Mouse (Mus musculus) forebrain, embryonic 13.5 days (tissue): Measurements from ENCODE around the gene Mtm1. TPM values are rescaled to one million over a fixed set of nuclear protein-coding genes. Genes with fewer than 3 reads are reported as not detected.
A peak's percentile ranks its signal among the peaks of the same experiment; 100 is the strongest.

Source experiments
- ATAC-seq: fragments of 200-750 bp; cut with Nextera tagmentation; 2 replicates; pipeline ENCODE4 v1.8.0; 2017
- H3K27ac ChIP-seq: fragments of 300-500 bp; sonication (generic); 2 replicates; pipeline ENCODE4 v1.5.1; 2015; ENCODE audit warnings: inconsistent platforms, mild to moderate bottlenecking, moderate library complexity
- H3K27me3 ChIP-seq: fragments of 300-500 bp; sonication (generic); 2 replicates; pipeline ENCODE4 v1.6.1; 2015; ENCODE audit warnings: mild to moderate bottlenecking, inconsistent platforms
- H3K36me3 ChIP-seq: fragments of 300-500 bp; sonication (generic); 2 replicates; pipeline ENCODE4 v1.6.1; 2015; ENCODE audit warnings: mild to moderate bottlenecking, inconsistent platforms; ENCODE audit not compliant: poor library complexity, severe bottlenecking
- H3K4me1 ChIP-seq: fragments of 300-500 bp; sonication (generic); 2 replicates; pipeline ENCODE4 v1.6.1; 2015; ENCODE audit warnings: inconsistent platforms
- H3K4me2 ChIP-seq: fragments of 300-500 bp; sonication (generic); 2 replicates; pipeline ENCODE4 v1.6.1; 2015; ENCODE audit warnings: inconsistent platforms, mild to moderate bottlenecking, moderate library complexity
- H3K4me3 ChIP-seq: fragments of 300-500 bp; sonication (generic); 2 replicates; pipeline ENCODE4 v1.5.1; 2015; ENCODE audit warnings: mild to moderate bottlenecking, inconsistent platforms
- H3K9ac ChIP-seq: fragments of 300-500 bp; sonication (generic); 2 replicates; pipeline ENCODE4 v1.6.1; 2015; ENCODE audit warnings: mild to moderate bottlenecking, inconsistent platforms
- H3K9me3 ChIP-seq: fragments of 300-500 bp; sonication (generic); replicated peaks from 2 replicates; pipeline ENCODE4 v1.6.1; 2016; ENCODE audit warnings: inconsistent platforms
- WGBS: fragments of 180-500 bp; shearing (Covaris S2); methylation state at CpG from one replicate; pipeline ENCODE4 v1.1.7; 2015; 5-methylcytosine and 5-hydroxymethylcytosine counted together
- polyA plus RNA-seq: library from polyadenylated mRNA; unstranded; fragments of >200 nt; fragmentation: Nextera tagmentation; extraction: Ambion mirVana; gene quantifications from 2 replicates; pipeline ENCODE4 v1.2.1, GENCODE M21; 2015

Gene Mtm1
- polyA plus RNA-seq, result 5.4 and 6.0 TPM in 2 replicates

DNA sequence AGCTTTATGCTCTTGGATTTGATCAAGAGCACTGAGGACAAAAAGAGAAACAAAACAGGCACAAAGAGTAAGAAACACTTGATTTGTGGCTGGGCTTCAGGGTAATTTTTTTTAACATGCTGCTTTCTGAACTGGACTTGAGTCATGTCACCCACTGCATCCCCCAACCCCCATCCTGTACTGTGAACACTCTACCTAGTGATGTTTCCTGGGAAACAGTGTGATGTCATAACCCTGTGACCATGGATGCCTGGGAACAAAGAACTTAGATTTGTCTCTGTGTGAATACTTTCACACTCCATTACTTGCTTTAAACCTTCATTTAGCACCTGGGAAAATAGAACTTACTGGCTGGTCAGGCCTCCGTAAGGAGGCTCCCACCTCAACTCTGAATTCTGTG lies at the start of gene Mtm1:
Gene Mtm1 (plus strand): TSS at position 301 of the 400 bp plus-strand sequence.
- Histone ChIP-seq H3K4me3 (no peak within 1 kb of the TSS), H3K27me3 (no peaks in the 10 kb centered on the region), H3K4me1 (no peaks in the 10 kb centered on the region), H3K9ac (no peak within 1 kb of the TSS), H3K36me3 (no peaks in the 10 kb centered on the region), H3K4me2 (no peak within 1 kb of the TSS), H3K9me3 (no peaks in the 10 kb centered on the region), H3K27ac (no peak within 1 kb of the TSS)
- no peak for ATAC-seq
- WGBS, result 56% methylated on average over 1 of the region's 1 CpGs

DNA sequence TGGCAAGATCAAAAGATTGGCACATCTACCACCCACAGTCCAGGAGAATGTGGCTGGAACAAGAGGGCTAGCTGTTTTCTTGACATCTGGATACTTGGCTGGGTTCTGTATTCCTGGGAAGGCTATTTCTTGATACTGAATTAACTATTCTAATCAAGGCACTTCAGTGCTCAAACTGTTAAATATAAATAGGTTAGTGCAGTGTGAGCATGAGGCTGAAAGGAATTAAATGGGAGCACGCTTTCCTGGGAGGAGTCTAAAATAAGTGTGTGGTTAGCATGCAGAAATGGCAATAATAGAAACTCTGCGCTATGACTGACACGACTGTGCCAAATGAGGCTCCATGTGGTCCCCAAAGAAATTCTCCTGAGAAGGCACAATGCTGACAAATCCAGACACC lies 29.0 kb upstream of the Mtm1 start:
- Histone ChIP-seq H3K9me3 (no peaks in the 10 kb centered on the region), H3K4me1 (no peaks in the 10 kb centered on the region), H3K4me3 (no peak overlapping the region), H3K36me3 (no peaks in the 10 kb centered on the region), H3K9ac (no peak overlapping the region), H3K27ac (no peak overlapping the region), H3K4me2 (no peak overlapping the region), H3K27me3 (no peaks in the 10 kb centered on the region)
- 62% methylated on average over 3 of the region's 3 CpGs for WGBS
- ATAC-seq, result 0 out of 2 replicates have a peak, but pooled peaks have one; percentile 38

DNA sequence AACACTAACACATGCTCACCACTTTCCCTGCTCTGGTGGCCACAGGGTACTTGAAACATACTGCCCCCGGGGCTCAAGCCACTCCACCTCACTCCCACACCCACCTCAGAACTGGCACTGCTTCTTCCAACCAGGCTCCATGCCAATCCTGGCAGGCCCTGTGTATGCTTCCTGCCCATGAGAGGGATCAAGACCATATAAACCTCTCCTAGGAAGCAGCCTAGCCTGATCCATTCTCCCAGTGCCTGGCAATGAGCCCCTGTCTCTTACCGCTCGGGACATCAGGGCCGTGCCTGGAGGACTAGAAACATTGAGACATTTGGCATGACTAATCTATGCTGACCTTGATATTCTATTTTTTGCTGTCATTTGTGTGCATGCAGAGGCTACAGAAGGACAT lies 26.9 kb upstream of the Mtm1 start:
- Histone ChIP-seq H3K4me3 (no peak overlapping the region), H3K4me2 (no peak overlapping the region), H3K36me3 (no peaks in the 10 kb centered on the region), H3K4me1 (no peaks in the 10 kb centered on the region), H3K9ac (no peak overlapping the region), H3K9me3 (no peaks in the 10 kb centered on the region), H3K27me3 (no peaks in the 10 kb centered on the region), H3K27ac (no peak overlapping the region)
- 89% methylated on average over 4 of the region's 4 CpGs for WGBS
- no peak for ATAC-seq

DNA sequence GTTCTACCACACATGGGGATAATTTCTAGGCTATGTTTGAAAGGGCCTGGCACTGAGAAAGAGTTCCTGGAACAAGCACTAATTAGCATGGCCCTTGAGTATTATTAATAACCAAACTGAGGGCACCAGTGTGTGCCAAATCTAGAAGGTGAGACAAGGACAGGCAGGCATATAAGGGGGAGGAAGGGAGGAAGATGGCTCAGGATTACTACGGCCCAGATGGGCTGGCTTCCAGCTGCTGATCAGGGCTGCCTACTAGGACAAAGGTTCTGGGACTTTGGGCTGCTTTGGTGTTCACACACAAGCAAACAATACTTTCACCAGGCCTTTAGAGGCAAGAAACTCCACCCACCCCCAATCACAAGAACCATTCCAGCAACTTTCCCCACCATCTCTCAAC lies 24.2 kb upstream of the Mtm1 start:
- H3K27ac ChIP-seq, result no peak overlapping the region
- 64% methylated on average over 1 of the region's 1 CpGs for WGBS
- no peaks in the 10 kb centered on the region for H3K36me3 ChIP-seq
- no peaks in the 10 kb centered on the region for H3K9me3 ChIP-seq
- no peaks in the 10 kb centered on the region for H3K27me3 ChIP-seq
- H3K4me1 ChIP-seq, result no peaks in the 10 kb centered on the region
- H3K4me2 ChIP-seq, result no peak overlapping the region
- H3K4me3 ChIP-seq, result no peak overlapping the region
- ATAC-seq, result no peak
- no peak overlapping the region for H3K9ac ChIP-seq

DNA sequence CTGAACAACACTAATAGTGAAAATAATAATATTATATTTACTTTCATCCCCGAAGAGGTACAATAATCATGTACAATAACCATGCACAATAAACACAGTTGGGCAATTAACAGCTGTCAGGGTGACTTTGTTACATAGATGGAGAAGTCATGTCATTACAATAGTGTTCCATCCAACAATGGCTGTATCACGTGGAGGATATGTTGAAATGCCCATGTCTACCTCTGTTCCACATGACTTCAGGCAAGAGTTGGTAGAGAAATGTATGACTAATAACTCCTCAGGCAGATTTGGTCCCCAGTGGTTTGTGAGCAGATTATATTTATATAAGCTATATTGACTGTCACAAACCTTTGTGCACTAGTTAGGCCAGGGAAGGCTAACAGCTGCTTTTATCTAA lies 5.8 kb upstream of the Mtm1 start:
- Histone ChIP-seq H3K9ac (no peak overlapping the region), H3K4me3 (no peak overlapping the region), H3K4me1 (no peaks in the 10 kb centered on the region), H3K27ac (no peak overlapping the region), H3K9me3 (no peaks in the 10 kb centered on the region), H3K4me2 (no peak overlapping the region), H3K27me3 (no peaks in the 10 kb centered on the region), H3K36me3 (no peaks in the 10 kb centered on the region)
- 66% methylated on average over 2 of the region's 2 CpGs for WGBS
- ATAC-seq, result no peak

DNA sequence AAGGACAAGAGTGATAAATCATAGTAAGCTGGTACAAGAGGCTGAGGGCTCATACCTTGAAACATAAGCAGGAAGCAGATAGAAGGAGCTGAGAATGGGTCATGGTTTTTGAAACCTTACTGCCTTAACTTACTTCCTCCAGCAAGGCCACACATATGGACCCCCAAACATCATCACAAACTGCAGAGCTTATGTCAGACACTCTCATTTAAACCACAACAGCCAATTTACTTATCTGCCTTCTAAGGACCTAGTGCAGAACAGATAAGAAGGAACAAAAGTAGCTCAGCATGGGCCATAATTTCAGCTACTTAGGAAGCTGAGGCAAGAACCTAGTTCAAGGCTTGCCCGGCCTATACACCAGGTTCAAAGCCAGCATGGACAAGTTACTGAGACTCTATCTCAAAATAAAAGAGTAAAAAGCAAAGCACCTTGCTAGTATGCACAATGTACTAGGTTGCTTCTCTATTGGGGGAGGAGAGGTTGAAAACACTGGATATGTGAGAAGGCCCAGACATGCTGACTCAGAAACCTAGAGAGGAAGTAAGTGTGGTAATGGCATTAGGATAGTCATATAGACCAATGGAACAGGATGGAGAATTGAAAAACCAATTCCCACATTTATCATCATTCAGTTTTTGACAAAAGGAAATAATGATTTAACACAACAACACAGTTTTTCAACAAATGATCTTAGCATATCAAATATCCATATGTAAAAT lies 4.6 kb upstream of the Mtm1 start:
- H3K27me3 ChIP-seq, result no peaks in the 10 kb centered on the region
- no peak overlapping the region for H3K27ac ChIP-seq
- no peak overlapping the region for H3K4me2 ChIP-seq
- H3K9me3 ChIP-seq, result no peaks in the 10 kb centered on the region
- no peak overlapping the region for H3K4me3 ChIP-seq
- no peaks in the 10 kb centered on the region for H3K36me3 ChIP-seq
- WGBS, result 85% methylated on average over 1 of the region's 1 CpGs
- H3K4me1 ChIP-seq, result no peaks in the 10 kb centered on the region
- no peak for ATAC-seq
- H3K9ac ChIP-seq, result no peak overlapping the region

DNA sequence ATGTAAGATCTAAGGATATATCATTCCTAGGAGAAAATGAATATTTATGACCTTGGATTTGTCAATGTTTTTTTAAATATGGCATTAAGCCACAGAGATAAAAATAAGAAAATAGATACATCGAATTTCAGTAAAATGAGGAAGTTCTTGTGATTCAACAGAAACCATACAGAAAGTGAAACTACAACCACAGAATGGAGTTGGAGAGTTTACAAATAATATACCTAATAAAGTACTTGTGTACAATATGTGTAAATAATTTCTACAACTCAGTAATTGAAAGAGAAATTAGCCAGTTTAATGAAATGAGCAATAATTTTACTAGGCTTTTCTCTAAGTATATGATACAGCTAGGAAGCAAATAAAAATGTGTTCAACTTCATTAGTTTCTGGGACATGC lies 4.0 kb upstream of the Mtm1 start:
- H3K4me1 ChIP-seq, result no peaks in the 10 kb centered on the region
- WGBS, result 82% methylated on average over 1 of the region's 1 CpGs
- H3K27me3 ChIP-seq, result no peaks in the 10 kb centered on the region

DNA sequence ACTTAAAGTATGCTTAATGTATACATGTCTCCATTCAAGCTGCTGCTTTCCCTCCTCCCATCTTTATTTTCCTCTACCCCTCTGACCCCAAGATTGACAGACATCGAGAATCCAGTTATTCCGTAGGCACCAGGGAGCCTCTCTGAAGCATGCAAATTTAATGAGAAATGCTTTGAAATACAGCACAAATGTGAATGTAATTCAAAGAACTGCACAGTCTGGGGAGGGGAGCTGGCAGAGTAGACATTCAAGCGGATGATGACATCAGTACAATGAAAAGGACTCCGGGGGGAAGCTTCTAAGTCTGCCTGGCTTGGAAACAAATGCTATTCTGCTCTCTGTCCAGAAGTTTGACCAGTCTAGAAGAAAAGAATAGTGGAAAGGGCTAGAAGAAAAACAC lies 2.3 kb downstream of the Mtm1 start:
- Histone ChIP-seq H3K9ac (no peak overlapping the region), H3K36me3 (no peaks in the 10 kb centered on the region), H3K27me3 (no peaks in the 10 kb centered on the region), H3K27ac (no peak overlapping the region), H3K9me3 (no peaks in the 10 kb centered on the region), H3K4me1 (no peaks in the 10 kb centered on the region), H3K4me3 (no peak overlapping the region), H3K4me2 (no peak overlapping the region)
- 36% methylated on average over 4 of the region's 4 CpGs for WGBS
- ATAC-seq, result peak; percentile 42; the same call in 1 of the 2 replicates

More for the DNA sequence above, 4.0 kb upstream of the Mtm1 start:
- Histone ChIP-seq H3K36me3 (no peaks in the 10 kb centered on the region), H3K9ac (no peak overlapping the region), H3K9me3 (no peaks in the 10 kb centered on the region), H3K4me2 (no peak overlapping the region), H3K4me3 (no peak overlapping the region), H3K27ac (no peak overlapping the region)
- no peak for ATAC-seq

DNA sequence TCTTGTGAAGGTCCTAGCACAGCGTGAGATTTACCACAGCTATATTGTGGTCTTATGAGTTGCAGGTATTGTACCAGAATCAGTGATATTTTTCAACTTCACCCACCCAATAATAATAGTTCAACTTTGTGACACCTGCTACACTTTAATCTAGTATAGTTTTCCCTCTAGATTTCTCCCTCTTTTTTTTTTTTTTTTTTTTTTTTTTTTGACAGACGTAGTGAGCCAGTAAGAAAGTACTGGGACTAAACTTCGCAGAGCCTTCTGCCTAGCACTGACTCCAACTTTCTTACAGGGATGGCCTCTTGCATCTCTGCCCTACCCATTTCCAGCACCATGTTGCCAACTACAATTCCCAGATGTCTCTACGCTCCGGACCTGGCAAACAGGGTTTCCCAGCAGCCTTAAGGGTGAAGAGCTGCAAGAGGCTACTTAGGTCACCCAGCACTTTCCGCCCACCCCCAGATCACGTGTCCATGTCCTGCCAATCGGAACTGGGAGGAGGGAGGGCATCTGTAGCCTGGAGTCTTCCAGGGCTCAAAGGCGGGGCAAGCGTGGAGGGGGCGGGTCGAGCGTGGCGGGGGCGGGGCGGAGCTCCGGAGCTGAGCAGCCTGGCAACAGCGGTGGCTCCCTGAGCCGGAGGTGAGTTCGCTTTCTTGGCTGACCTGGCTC lies 4.0 kb downstream of the Mtm1 start:
- H3K9ac ChIP-seq, result peak overlapping the region; percentile 62; the same call in 1 of the 2 replicates
- H3K4me1 ChIP-seq, result no peaks in the 10 kb centered on the region
- WGBS, result 18% methylated on average over 18 of the region's 20 CpGs
- H3K4me3 ChIP-seq, result peak overlapping the region; percentile 45
- no peaks in the 10 kb centered on the region for H3K27me3 ChIP-seq
- peak; percentile 95 for ATAC-seq
- no peaks in the 10 kb centered on the region for H3K9me3 ChIP-seq
- peak overlapping the region; percentile 70 for H3K4me2 ChIP-seq
- no peaks in the 10 kb centered on the region for H3K36me3 ChIP-seq
- H3K27ac ChIP-seq, result no peak overlapping the region

DNA sequence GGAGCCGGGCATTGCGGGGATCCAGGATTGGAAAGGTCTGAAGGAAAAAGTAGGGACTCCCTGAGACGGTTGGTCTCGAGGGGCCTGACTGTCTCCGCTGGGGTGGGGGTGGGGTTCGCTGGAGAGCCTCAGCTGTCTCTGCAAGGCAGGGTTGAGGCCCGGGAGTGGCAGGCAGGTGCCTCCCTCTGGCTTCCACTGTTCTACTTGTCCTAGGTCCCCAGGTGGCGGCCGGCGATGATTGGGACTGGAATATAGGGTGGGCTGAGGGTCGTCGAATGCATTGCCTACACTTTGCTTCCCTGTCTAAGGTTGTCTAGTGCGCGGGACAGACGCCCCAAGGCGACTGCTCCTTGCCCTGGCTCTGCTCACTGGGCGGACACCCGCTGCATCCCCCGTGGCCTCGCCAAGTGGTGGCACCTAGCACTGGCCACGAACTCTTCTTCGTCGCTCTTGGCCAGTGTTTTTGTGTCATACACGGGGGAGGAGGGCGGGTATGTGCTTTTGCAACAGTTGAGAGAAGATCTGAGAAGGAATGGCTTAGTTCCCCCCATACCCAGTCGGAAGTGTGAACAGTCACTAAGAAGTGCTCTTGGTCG lies 4.6 kb downstream of the Mtm1 start:
- ATAC-seq, result peak; percentile 85

DNA sequence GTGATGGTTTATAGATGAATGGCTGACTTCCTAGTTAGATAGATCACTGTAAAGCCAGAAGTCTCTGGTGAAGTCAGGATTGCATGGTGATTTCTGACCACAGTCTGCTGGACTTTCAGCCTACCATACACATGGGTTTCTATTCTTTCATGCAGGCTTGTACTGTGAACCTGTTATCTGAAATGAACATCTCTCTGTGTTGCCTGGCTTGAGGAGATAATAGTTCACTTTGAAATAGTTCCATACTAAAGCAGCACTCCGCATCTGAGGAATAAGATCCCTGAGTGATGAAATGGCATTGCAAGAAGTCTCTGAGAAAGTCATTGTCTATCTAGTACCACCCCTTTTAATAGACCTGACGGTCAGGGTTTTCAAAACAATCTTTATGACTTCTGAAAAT lies 6.3 kb downstream of the Mtm1 start:
- no peaks in the 10 kb centered on the region for H3K36me3 ChIP-seq
- no peak overlapping the region for H3K4me2 ChIP-seq
- no peaks in the 10 kb centered on the region for H3K27me3 ChIP-seq
- no peaks in the 10 kb centered on the region for H3K9me3 ChIP-seq
- ATAC-seq, result no peak
- H3K4me1 ChIP-seq, result no peaks in the 10 kb centered on the region
- no peak overlapping the region for H3K4me3 ChIP-seq
- 87% methylated on average over 2 of the region's 2 CpGs for WGBS
- H3K9ac ChIP-seq, result no peak overlapping the region
- no peak overlapping the region for H3K27ac ChIP-seq

More for the DNA sequence above, 4.6 kb downstream of the Mtm1 start:
- H3K9me3 ChIP-seq, result no peaks in the 10 kb centered on the region
- H3K4me2 ChIP-seq, result peak overlapping the region; percentile 70
- WGBS, result 18% methylated on average over 25 of the region's 27 CpGs
- peak overlapping the region; percentile 62 for H3K9ac ChIP-seq
- no peak overlapping the region for H3K27ac ChIP-seq
- H3K27me3 ChIP-seq, result no peaks in the 10 kb centered on the region
- H3K4me3 ChIP-seq, result peak overlapping the region; percentile 45
- no peaks in the 10 kb centered on the region for H3K4me1 ChIP-seq
- no peaks in the 10 kb centered on the region for H3K36me3 ChIP-seq

DNA sequence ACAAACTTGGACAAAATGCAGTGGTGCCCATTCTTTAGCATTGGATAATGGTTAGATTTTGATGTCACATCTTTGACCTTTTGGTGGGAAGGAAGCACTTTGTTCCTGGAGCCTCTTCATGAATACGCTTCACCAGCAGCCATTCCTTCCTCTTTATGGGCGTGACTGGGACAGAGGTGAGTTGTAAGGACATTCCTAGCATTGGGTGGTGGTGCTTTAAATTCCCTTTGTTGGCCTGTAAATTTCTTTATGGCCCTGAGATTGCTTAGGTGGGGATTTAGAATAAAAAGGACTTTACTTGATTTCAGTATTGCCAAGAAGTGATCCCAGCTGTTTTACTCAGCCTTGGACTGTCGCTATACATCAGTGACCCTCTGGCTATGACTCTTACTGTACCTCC lies 8.3 kb downstream of the Mtm1 start:
- no peak overlapping the region for H3K4me3 ChIP-seq
- no peak overlapping the region for H3K9ac ChIP-seq
- no peaks in the 10 kb centered on the region for H3K9me3 ChIP-seq
- no peaks in the 10 kb centered on the region for H3K4me1 ChIP-seq
- ATAC-seq, result no peak
- H3K27me3 ChIP-seq, result no peaks in the 10 kb centered on the region
- H3K4me2 ChIP-seq, result no peak overlapping the region
- H3K27ac ChIP-seq, result no peak overlapping the region
- H3K36me3 ChIP-seq, result no peaks in the 10 kb centered on the region
- 85% methylated on average over 3 of the region's 3 CpGs for WGBS
